Mouse (Mus musculus) R1 (cell line): Measurements from ENCODE around the gene Olfml2a.
A peak's percentile ranks its signal among the peaks of the same experiment; 100 is the strongest.

Experiments used
- DNase-seq: peaks from one replicate; pipeline ENCODE4 v3.0.0-alpha.2; 2018; ENCODE audit warnings: low read depth, low spot score

Olfml2a gene

GRCm38 (mm10) chr2:38983456-38983855, 51.7 kb downstream of the Olfml2a start:
- peak; percentile 75 for DNase-seq

DNA sequence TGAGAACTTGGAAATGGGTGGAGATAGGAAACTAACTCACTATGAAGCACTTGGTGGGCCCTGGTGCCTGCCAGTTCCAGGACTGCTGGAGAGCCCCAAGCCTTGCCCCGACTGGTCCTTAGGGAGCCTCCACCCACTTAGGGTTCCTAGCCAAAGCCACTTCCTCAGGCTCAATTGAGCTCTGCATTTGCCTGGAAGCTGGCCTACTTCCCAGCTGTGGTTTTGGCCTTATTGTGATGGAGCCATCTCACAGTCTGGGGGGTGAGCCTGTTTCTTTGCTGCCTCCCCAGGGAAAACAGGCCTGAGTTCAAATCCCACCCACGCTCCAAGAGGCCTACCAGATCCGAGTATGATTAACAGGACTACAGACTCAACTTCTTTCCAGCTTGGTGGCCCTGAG, 54.8 kb downstream of the Olfml2a start:
- DNase-seq, result no peak

DNA sequence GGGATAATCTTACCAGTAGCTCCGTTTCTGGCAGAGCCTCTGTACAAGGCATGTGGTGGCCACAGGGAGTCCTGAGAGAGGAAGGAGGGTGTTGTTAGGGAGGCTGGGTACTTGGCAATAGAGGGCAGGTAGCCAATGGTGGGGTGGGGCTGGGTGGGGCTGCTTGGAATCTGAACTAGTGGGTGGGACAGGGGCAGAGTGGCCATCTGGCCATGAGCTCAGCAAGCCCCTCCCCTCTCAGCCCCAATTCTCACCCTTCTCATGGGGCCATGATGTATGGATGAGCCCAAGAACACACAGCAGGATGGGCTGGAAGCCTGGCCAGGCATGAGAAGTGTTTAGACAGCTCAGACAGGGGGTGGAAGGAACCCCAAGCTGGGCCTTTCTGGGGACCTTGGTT, 55.6 kb downstream of the Olfml2a start:
- peak; percentile 65 for DNase-seq

DNA sequence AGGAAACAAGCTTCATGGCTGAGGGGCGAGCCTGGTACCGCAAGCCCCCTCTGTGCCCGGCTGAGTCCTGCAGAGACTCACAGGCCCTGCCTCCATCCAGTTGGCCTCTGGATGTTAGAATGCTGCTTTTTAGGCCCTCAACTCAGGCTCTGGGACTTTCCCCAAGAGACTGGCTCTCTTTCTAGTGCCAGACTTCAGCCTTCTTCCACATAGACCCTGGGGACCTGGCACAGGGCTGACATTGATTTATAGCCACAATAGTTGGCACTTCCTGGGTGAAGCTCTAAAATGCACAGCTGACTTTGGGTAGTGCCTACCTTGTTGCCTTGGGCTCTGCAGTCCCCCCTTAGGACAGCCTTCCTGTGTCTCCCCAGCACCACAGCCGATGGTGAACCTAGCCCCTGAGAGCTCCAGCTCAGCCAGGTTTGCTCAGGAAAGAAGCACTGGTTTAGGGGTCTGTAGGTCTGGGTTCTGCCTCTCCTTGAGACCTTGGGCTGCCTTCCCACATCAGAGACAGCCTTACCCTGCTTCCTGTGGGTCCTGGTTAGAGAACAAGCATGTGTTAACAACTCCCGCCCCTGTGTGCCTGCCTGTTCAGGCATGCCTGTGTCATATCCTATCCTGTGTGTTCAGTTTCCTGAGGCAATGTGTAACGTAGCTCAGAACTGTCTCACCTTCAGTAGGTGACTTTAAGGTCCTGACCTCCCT, 56.2 kb downstream of the Olfml2a start:
- no peak for DNase-seq

DNA sequence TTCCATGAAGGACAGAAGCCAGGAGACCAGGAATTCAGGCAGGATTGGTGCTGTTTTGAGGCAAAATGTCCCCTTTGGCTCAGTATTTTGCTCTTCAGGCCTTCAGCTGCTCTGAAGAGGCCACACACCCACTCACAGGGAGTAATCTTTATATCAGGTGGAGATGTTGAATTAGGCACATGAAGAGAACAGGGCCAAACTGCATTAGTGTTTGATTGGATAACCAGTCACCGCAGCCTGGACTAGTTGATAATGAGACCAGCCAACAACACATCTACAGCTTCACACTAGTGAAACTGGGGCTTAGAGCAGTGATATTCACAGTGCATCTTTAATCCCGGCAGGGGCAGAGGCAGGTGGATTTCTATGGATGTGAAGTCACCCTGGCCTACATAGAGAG, 57.2 kb downstream of the Olfml2a start:
- no peak for DNase-seq

DNA sequence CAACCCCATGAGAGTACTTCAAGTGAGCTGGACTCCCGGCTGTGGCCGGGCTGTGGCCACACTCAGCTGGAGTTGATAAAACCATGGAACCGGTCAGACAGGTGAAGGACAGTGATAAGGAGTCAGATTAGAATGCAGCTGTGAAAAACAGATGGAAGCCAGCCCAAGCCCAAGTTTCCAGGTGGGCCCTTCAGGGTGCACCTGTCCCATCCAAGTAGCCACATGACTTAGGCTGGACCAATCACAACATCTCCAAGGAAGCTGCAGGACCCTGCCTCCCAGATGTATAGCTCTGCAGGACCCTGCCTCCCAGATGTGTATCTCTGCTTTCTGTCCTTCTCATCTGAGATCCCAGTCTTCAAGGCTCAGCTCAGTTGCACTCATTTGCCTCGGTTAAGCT, 60.2 kb downstream of the Olfml2a start:
- DNase-seq, result no peak

GRCm38 (mm10) chr2:38992452-38992851, 60.7 kb downstream of the Olfml2a start:
- no peak for DNase-seq

DNA sequence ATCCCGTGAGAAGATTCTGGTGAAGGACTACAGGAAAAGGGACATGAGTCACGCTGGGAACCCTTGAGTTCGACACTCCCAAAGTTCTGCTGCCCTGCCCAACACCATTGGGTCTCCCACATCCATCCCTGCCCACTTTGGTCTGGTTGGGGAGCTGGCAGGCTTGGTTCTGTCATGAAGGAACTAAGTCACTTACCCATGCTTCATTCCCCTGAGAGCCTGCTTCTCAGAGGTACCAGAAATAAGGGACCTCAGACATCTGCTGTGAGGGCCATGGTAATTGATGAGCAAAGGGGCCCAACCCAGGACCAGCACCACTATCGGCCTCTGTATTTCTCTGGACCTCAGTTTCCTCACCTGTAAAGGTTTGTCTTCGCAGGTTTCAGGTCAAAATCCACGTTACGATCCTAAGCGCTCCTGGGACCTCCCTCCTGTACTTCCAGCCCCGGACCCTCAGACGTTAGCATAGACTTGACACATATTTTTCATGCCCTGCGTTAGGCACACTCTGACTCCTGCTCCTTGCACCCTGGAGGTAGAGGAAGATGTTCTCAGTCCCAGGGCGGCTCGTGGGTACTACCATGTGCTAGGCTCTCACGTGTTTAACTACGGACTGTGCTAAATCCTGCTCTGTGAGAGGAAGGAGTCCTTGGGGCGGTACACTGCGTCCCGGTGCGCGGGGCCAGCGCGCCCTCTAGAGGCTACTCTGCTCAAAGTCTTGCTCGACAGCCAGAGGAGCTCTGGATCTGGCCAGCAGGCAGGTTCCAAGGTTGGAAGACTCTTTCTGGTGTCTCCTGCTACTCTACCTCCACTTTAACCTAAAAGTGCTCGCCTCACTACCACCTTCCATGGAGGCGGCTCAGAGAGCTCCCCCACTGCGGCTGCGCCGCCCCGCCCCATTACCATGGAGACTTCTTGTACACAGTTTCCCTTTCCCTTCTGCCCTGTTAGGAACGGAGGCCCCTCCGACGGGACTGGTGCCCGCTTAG, 65.9 kb downstream of the Olfml2a start, which contains the start of gene Wdr38:
Gene Wdr38 (plus strand): TSS at position 91 of the 989 bp plus-strand sequence.
- peak; percentile 91 for DNase-seq

DNA sequence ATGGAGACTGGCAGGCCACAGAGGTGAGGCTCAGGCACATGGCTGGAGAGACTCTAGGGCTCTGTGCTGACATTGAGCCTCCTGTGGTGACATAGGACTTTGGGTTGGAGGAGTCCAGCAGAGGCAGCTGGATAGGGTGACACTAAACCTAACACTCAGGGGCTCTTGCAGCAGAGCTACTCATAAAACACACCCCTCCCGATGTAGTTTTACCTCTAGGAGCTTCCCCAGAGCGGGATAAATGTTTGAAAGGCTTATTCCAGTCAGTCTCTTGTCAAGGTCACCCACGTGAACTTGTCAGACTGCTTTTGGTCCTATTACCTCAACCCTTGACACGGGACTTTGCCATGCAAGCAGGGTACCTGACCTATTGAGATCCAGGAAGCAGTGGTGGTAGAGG, 67.6 kb downstream of the Olfml2a start:
- peak; percentile 43 for DNase-seq

- peak; percentile 59 for DNase-seq
Measured at GRCm38 (mm10) chr2:38999910-39000586, 68.3 kb downstream of the Olfml2a start.

DNA sequence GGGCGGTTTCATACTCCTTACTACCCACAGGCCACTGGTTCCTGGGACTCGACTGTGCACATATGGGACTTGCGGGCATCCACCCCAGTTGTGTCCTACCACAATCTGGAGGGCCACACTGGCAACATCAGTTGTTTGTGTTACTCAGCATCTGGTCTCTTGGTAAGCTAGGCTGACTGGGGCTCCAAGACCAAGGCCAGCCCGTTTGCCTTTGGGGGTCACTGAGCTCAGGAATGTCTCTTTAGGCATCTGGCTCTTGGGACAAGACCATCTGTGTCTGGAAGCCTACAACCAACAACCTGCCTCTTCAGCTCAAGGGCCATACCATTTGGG, 68.8 kb downstream of the Olfml2a start:
- DNase-seq, result no peak

DNA sequence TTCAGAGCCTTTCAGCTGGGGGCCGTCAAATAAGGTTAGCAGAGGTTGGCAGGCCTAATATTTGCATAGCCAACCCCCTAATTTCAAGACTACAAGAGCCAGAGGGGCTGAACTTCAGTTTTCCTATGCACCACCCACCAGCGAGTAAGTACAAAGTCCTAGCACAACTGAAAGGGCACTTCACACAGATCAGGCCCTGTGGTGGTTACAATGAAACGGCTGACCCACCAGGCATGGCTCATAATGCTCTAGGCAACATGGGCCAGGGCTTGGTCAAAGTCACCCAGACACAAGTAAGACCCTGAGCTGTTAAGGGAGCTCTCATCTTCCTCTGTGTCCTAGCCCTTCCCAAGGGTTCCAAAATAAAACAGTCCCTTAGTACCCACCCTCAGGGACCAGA, 70.1 kb downstream of the Olfml2a start:
- DNase-seq, result peak; percentile 22

GRCm38 (mm10) chr2:39003106-39003505, 71.3 kb downstream of the Olfml2a start:
- DNase-seq, result peak; percentile 58

DNA sequence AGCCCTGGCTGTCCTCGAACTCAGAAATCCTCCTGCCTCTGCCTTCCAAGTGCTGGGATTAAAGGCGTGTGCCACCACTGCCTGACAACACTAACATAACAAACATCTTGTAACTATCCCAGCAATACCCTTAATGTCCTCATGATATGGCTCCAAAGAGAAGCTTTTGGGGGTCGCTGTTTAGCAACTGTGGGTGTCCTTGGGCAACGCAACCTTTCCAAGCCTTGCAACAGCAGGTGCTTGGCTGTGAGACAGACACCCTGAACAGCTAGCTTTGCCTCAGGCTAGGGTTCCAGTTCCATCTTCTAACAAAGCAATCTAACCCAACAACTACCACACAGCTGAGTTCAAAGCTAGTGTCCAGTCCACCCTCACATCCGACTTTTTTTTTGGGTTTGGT, 71.7 kb downstream of the Olfml2a start:
- DNase-seq, result no peak

GRCm38 (mm10) chr2:39004372-39004771, 72.6 kb downstream of the Olfml2a start:
- peak; percentile 36 for DNase-seq

GRCm38 (mm10) chr2:39004880-39005435, 73.2 kb downstream of the Olfml2a start, which contains the start of gene Arpc5l:
Gene Arpc5l (plus strand): TSS chr2:39005348.
- peak; percentile 96 for DNase-seq

GRCm38 (mm10) chr2:39005574-39006079, 73.8 kb downstream of the Olfml2a start, which contains the start of gene Rpl35:
Gene Rpl35 (minus strand): TSS chr2:39005624.
- peak; percentile 74 for DNase-seq

DNA sequence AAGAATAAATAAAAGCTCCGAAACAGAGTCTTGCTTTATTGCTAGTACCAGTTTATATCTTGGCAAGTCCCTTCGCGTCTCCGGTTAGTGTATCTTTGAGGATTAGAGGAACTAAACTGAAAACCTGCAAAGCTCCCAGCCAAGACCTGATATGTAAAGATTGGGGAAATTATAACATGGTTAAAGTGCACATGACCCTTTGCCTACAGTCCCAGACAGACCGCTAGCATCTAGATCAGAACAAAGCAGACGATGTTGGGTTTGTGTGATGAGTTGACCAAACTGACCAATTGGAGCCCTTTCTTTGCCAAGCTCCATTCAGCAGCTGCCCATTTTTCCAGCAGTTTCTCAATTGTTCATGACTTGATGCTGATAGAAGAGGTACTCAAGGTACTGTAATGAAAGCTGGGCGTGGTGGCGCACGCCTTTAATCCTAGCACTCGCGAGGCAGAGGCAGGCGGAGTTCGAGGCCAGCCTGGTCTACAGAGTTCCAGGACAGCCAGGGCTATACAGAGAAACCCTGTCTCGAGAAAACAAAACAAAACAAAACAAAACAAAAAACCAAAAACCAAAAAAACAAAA, 74.5 kb downstream of the Olfml2a start:
- peak; percentile 17 for DNase-seq

- DNase-seq, result peak; percentile 93
Measured at GRCm38 (mm10) chr2:39007865-39008264, 76.1 kb downstream of the Olfml2a start.

GRCm38 (mm10) chr2:39008350-39008851, 76.6 kb downstream of the Olfml2a start:
- DNase-seq, result peak; percentile 67

GRCm38 (mm10) chr2:39008954-39009365, 77.2 kb downstream of the Olfml2a start:
- no peak for DNase-seq
